Mouse (Mus musculus): ENCODE measurements around the gene Sfxn3.

DNA sequence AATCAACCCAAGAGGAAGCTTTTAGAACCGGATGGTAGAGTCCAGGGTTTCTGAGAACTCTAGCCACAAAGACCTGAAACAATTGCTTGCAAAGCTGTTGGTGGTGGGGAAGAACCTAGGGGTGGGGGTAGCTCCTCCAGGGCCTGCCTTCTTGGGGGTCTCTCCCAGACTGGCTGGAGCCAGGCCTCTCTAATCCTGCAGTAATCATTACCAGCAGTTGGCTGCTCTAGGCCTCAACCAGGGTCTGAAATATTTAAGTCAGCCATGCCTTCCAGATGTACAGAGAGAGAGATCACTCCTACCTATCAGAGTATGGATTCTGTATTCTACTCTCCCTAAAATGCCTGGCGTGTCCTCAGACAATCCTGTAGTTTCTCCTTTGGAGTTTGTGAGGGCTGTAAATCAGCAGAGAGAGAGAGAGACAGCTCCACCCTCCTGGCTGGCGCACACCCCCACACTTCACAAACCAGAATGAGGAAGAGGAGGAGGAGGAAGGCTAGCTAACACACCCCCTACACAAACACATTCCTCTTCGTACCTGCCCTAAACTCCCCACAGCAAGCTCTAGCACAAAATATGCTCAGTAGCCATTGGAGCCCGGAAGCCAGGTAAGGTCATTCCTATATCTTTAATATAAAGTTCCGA, 33.6 kb upstream of the Sfxn3 start:
- TF ChIP-seq CTCF (IDR thresholded peaks at IDR 0.05; ENCODE audit: low read depth, low read length) (no peak), GATA1 (IDR thresholded peaks at IDR 0.05; ENCODE audit: borderline replicate concordance, low read length) (no peak), TAL1 (conservative IDR thresholded peaks at IDR 0.05; ENCODE audit: low read depth, low read length) (no peak), GATA2 (IDR thresholded peaks at IDR 0.05; ENCODE audit: borderline replicate concordance, low read depth, low read length) (no peak), POLR2AphosphoS5 (IDR thresholded peaks at IDR 0.05; ENCODE audit: insufficient replicate concordance, low read depth, low read length) (no peak)

Measured in G1E (cell line).